Mouse (Mus musculus): Measurements from ENCODE around the gene Lcn11.

DNA sequence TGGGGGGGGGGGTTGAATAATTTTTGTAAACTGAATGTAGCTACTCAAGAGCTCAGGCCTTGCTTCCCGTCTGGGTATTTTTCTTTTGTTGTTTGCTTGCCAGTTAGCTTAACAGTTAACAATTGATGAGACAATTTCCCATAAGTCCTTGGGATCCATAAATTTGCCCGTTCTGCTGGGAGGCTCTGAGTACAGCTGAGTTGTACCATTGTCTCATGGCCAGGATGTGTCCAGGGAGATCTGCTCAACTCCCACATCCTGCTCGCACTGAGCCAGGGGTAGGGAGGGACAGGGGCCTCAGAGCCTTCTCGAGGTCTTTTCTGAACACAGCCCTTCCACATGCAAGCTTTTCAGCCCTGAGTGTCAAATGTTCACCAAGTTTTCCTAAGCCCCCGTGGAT lies 21.2 kb downstream of the Lcn11 start:
- TF ChIP-seq CTCF (IDR thresholded peaks at IDR 0.05) (no peak), POLR2A (IDR thresholded peaks at IDR 0.05; ENCODE audit: insufficient read depth, low read depth, low read length) (no peak), EP300 (IDR thresholded peaks at IDR 0.05; ENCODE audit: insufficient read depth, low read depth, low read length) (no peak)

Data from heart, adult 2 months (tissue).